Mouse (Mus musculus) kidney, postnatal 25 days (tissue): ENCODE data around the gene Dppa1.
"Not testable (repeated sequence)": the region's sequence is repeated elsewhere in the genome, so short reads cannot be mapped to it uniquely, and the experiment has no call there.

Experiments used
- DNase-seq, 2 experiments: peaks; one replicate each; pipeline ENCODE4 v3.0.0; 2021; ENCODE audit warnings: mixed read lengths in 2 of 2

The Dppa1 gene

GRCm38 (mm10) chr11:46629211-46629795, at the start of gene Dppa1:
Gene Dppa1 (minus strand): TSS chr11:46629261.
- DNase-seq, result no peak

- DNase-seq, result no peak
Measured at GRCm38 (mm10) chr11:46667938-46668337, 38.9 kb upstream of the Dppa1 start.

- no peak for DNase-seq
Measured at GRCm38 (mm10) chr11:46667105-46667504, 38.0 kb upstream of the Dppa1 start.

GRCm38 (mm10) chr11:46665599-46666522, 36.8 kb upstream of the Dppa1 start:
- peak in 1 of 2 experiments; percentile 22 for DNase-seq

GRCm38 (mm10) chr11:46663215-46663614, 34.2 kb upstream of the Dppa1 start:
- no peak for DNase-seq

GRCm38 (mm10) chr11:46652476-46652875, 23.4 kb upstream of the Dppa1 start:
- DNase-seq, result no peak

GRCm38 (mm10) chr11:46649655-46650054, 20.6 kb upstream of the Dppa1 start:
- not testable (repeated sequence) for DNase-seq

GRCm38 (mm10) chr11:46644824-46645223, 15.8 kb upstream of the Dppa1 start:
- DNase-seq, result no peak

GRCm38 (mm10) chr11:46636568-46636967, 7.5 kb upstream of the Dppa1 start:
- DNase-seq, result no peak

- not testable (repeated sequence) for DNase-seq
Measured at GRCm38 (mm10) chr11:46635516-46635915, 6.5 kb upstream of the Dppa1 start.

- peak; percentile 52 to 55 for DNase-seq
Measured at GRCm38 (mm10) chr11:46631635-46632034, 2.6 kb upstream of the Dppa1 start.

GRCm38 (mm10) chr11:46620414-46621168, 8.5 kb downstream of the Dppa1 start:
- DNase-seq, result no peak

- DNase-seq, result no peak
Measured at GRCm38 (mm10) chr11:46619929-46620328, 9.1 kb downstream of the Dppa1 start.

GRCm38 (mm10) chr11:46592416-46592815, 36.6 kb downstream of the Dppa1 start:
- no peak for DNase-seq

- no peak for DNase-seq
Measured at GRCm38 (mm10) chr11:46582741-46583140, 46.3 kb downstream of the Dppa1 start.

- no peak for DNase-seq
Measured at GRCm38 (mm10) chr11:46580428-46580827, 48.6 kb downstream of the Dppa1 start.

GRCm38 (mm10) chr11:46578771-46579281, 50.2 kb downstream of the Dppa1 start:
- DNase-seq, result peak; percentile 77 to 78

- DNase-seq, result no peak
Measured at GRCm38 (mm10) chr11:46571327-46571726, 57.7 kb downstream of the Dppa1 start, which contains the start of gene BC053393. Gene BC053393 (plus strand): TSS chr11:46571536.

GRCm38 (mm10) chr11:46569107-46569506, 60.0 kb downstream of the Dppa1 start:
- DNase-seq, result no peak

GRCm38 (mm10) chr11:46565967-46566366, 63.1 kb downstream of the Dppa1 start:
- DNase-seq, result no peak

GRCm38 (mm10) chr11:46564671-46565070, 64.4 kb downstream of the Dppa1 start:
- no peak for DNase-seq

GRCm38 (mm10) chr11:46561096-46561495, 68.0 kb downstream of the Dppa1 start:
- DNase-seq, result no peak
